Mouse (Mus musculus): Measurements from ENCODE around the gene Tspan9. TPM values are rescaled to one million over a fixed set of nuclear protein-coding genes. Genes with fewer than 3 reads are reported as not detected.

Gene Tspan9
- polyA plus RNA-seq, 1 experiment from 2014 or later: 134 TPM

DNA sequence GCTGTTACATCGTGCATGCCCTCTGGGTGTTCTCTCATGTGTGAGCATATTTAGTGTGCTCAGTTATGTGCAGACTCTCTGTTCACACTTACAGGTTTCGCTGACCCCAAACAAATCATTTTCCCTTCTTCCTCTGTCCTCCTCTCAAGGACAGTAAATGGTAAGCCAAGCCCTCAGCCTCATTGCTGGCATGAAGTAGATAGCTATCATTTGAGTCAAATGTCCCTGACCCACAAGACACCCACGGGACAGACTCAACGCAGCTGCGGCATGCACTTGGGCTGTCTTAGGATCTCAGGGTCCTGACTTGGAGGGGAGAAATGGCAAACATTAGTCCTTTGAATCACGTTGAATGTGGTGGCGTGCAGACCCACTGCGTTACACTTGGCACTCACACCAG, 201.0 kb downstream of the Tspan9 start:
- H3K4me2 ChIP-seq: no peak overlapping the region
- H3K27ac ChIP-seq: no peak overlapping the region
- no peak overlapping the region for H3K4me3 ChIP-seq
- H3K4me1 ChIP-seq (replicated peaks): no peaks in the 10 kb centered on the region
- no peaks in the 10 kb centered on the region for H3K27me3 ChIP-seq
- no peaks in the 10 kb centered on the region for H3K36me3 ChIP-seq
- no peak for ATAC-seq (replicated peaks; ENCODE audit: insufficient number of reproducible peaks, insufficient read depth, low FRiP score, low read depth)
- WGBS: 87% methylated on average over 8 of the region's 8 CpGs
- H3K9me3 ChIP-seq (replicated peaks): no peaks in the 10 kb centered on the region
- H3K9ac ChIP-seq: no peak overlapping the region

DNA sequence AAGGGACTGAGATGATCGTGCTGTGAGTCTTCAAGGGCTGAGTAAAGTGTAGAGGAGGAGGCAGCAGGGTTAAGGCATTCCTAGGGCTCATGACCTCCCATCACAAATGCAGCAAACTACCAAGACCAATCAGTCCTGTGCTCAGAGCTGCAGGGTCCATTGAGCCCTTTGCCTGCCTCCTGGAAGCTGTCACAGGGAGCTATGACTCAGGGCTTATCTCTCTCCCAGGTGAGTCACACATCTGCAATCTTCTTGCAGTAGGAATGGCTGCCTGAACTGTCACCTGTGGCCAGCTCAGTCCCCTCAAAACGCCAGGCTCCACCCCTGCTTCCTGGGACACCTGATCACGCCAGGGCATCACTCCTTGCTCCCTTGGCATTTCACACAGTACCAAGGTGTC, 208.3 kb downstream of the Tspan9 start:
- Histone ChIP-seq H3K27me3 (no peaks in the 10 kb centered on the region), H3K4me1 (replicated peaks) (peaks cover 12% of the 10 kb centered on the region), H3K27ac (no peak overlapping the region), H3K9ac (no peak overlapping the region), H3K36me3 (no peaks in the 10 kb centered on the region), H3K9me3 (replicated peaks) (no peaks in the 10 kb centered on the region), H3K4me3 (no peak overlapping the region), H3K4me2 (no peak overlapping the region)
- WGBS: 73% methylated on average over 3 of the region's 3 CpGs
- ATAC-seq (replicated peaks; ENCODE audit: insufficient number of reproducible peaks, insufficient read depth, low FRiP score, low read depth): no peak

DNA sequence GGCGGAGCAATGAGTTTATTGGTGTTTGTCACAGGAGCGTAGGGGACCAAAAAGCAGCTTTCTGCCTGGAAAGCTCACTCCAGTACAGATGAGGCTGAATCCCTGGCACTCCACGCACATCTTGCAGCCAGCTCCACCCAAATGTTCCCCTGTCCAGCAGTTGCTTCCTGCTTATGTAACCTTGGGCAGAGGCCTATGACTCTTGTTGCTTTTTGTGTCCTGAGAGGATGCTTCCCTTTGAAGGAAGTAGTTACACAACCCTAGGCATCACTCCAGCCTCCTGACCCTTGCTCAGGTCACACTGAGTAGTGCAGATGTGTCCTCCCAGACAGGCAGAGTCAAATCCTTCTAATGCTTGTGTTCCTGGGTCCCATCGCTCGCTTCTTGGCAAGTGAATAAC, 209.6 kb downstream of the Tspan9 start:
- WGBS: 92% methylated on average over 5 of the region's 5 CpGs
- no peak overlapping the region for H3K4me3 ChIP-seq
- peaks cover 19% of the 10 kb centered on the region for H3K4me1 ChIP-seq (replicated peaks)
- H3K36me3 ChIP-seq: no peaks in the 10 kb centered on the region
- H3K27me3 ChIP-seq: no peaks in the 10 kb centered on the region; the same call in 1 of the 2 replicates
- H3K9me3 ChIP-seq (replicated peaks): no peaks in the 10 kb centered on the region
- no peak overlapping the region for H3K4me2 ChIP-seq
- ATAC-seq (replicated peaks; ENCODE audit: insufficient number of reproducible peaks, insufficient read depth, low FRiP score, low read depth): no peak
- H3K27ac ChIP-seq: no peak overlapping the region
- H3K9ac ChIP-seq: no peak overlapping the region

DNA sequence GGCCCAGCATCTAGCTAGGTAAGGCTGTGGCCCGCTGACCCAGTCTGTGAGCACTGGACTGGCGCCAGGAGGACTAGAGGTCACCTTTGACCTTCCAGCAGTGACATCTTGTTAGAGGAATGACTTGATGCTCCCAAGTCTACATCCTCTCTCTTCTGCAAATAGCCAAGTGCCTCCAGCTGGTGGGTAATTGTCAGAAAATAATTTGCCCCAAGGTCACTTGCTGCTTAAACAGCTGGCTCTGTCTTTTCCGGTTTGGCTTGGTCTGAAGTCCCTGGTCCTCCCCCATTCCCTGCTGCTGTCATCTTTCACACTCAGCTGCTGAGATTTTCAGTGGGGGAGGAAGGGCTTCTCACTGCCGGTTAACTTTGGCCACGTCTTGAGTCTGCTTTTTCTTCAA, 210.7 kb downstream of the Tspan9 start:
- no peak for ATAC-seq (replicated peaks; ENCODE audit: insufficient number of reproducible peaks, insufficient read depth, low FRiP score, low read depth)
- no peak overlapping the region for H3K4me3 ChIP-seq
- no peaks in the 10 kb centered on the region; the same call in 1 of the 2 replicates for H3K27me3 ChIP-seq
- H3K9me3 ChIP-seq (replicated peaks): no peaks in the 10 kb centered on the region
- H3K4me2 ChIP-seq: no peak overlapping the region
- H3K4me1 ChIP-seq (replicated peaks): peaks cover 27% of the 10 kb centered on the region
- no peak overlapping the region for H3K9ac ChIP-seq
- H3K27ac ChIP-seq: no peak overlapping the region
- WGBS: 33% methylated on average over 5 of the region's 5 CpGs
- no peaks in the 10 kb centered on the region for H3K36me3 ChIP-seq

DNA sequence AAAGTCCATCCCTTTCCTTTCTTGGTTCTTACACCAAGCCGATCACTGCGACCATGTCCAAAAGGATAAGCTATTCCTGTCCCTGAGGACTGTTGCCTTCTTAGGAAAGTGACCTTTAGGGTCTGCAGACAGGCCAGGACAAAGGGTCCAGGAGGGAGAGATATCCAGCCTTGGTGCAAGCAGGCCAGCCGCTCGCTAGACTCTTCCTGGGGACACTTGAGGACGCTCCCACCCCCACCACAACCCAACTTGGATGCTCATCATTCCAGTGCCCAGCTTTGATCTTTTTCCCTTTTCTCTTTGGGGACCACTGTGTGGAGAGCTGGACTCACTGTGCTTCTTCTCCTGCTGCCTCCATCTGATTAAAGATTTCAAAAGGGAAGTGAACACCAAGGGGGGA, 214.7 kb downstream of the Tspan9 start:
- H3K36me3 ChIP-seq: no peaks in the 10 kb centered on the region
- no peak overlapping the region for H3K4me2 ChIP-seq
- H3K9ac ChIP-seq: no peak overlapping the region
- 46% methylated on average over 5 of the region's 5 CpGs for WGBS
- no peak for ATAC-seq (replicated peaks; ENCODE audit: insufficient number of reproducible peaks, insufficient read depth, low FRiP score, low read depth)
- H3K27ac ChIP-seq: no peak overlapping the region
- H3K9me3 ChIP-seq (replicated peaks): no peaks in the 10 kb centered on the region
- peaks cover 6% of the 10 kb centered on the region; the same call in 1 of the 2 replicates for H3K27me3 ChIP-seq
- no peak overlapping the region for H3K4me3 ChIP-seq
- H3K4me1 ChIP-seq (replicated peaks): peaks cover 36% of the 10 kb centered on the region

DNA sequence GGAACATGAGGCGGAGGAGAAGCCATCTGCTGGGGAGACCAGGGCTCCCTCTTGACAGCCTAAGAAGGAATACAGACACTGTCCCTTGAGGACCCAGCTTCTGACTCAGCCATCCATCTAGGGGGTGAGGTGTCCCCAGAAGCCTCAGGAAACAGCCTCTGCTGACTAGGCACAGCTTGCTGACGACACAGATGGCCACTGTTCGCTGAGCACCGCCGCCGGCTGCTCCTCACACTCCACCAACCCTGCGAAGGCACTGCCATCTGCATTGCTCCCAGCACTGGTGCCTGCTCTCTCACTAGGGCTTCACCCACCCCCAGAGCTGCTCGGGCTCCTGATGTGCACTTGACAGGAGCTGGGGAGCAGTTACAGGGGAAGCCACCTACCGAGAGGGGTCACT, 217.5 kb downstream of the Tspan9 start:
- Histone ChIP-seq H3K9ac (no peak overlapping the region), H3K4me1 (replicated peaks) (peaks cover 24% of the 10 kb centered on the region), H3K4me3 (no peak overlapping the region), H3K36me3 (no peaks in the 10 kb centered on the region), H3K4me2 (no peak overlapping the region), H3K9me3 (replicated peaks) (no peaks in the 10 kb centered on the region), H3K27ac (no peak overlapping the region), H3K27me3 (peaks cover 29% of the 10 kb centered on the region)
- ATAC-seq (replicated peaks; ENCODE audit: insufficient number of reproducible peaks, insufficient read depth, low FRiP score, low read depth): no peak
- 68% methylated on average over 9 of the region's 9 CpGs for WGBS

DNA sequence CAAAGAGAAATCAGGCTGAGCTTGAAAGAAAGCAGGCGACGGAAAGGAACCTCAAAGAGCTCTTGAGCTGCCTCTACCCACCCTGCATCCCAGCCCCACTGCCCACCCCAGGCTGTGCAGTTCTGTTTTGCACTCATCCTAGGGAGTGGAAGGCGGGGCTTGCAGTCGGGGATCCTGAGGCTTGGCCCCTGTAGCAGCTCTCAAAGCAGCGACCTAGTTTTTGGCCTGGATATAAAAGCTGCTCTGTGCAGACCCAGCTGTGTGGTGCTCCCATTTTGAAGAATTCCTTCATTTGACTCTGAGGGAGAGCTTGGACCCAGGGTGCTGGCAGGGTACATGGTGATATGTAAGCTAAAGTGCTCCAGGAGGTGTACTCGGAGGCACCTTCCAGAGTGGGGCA, 218.6 kb downstream of the Tspan9 start:
- no peak overlapping the region for H3K4me2 ChIP-seq
- no peak overlapping the region for H3K27ac ChIP-seq
- peaks cover 29% of the 10 kb centered on the region for H3K27me3 ChIP-seq
- peaks cover 24% of the 10 kb centered on the region for H3K4me1 ChIP-seq (replicated peaks)
- 62% methylated on average over 6 of the region's 6 CpGs for WGBS
- ATAC-seq (replicated peaks; ENCODE audit: insufficient number of reproducible peaks, insufficient read depth, low FRiP score, low read depth): no peak
- H3K9me3 ChIP-seq (replicated peaks): no peaks in the 10 kb centered on the region
- H3K4me3 ChIP-seq: no peak overlapping the region
- H3K36me3 ChIP-seq: no peaks in the 10 kb centered on the region
- H3K9ac ChIP-seq: no peak overlapping the region

DNA sequence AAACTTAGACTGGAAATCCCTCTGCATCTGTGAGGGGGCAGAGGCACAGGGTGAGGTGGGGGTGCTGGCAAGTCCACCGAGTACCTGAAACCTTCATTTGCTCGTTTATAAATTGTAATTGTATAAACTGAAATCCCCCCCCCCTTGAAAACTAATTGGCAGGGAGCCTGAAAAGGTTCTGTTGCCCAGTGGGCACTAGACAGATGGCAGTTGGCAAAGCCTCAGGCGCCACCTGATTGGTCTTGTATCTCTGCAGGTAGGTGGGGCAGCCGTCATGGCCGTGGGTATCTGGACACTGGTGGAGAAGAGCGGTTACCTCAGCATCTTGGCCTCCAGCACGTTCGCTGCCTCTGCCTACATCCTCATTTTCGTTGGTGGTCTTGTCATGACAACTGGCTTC, 220.1 kb downstream of the Tspan9 start:
- H3K36me3 ChIP-seq: no peaks in the 10 kb centered on the region

DNA sequence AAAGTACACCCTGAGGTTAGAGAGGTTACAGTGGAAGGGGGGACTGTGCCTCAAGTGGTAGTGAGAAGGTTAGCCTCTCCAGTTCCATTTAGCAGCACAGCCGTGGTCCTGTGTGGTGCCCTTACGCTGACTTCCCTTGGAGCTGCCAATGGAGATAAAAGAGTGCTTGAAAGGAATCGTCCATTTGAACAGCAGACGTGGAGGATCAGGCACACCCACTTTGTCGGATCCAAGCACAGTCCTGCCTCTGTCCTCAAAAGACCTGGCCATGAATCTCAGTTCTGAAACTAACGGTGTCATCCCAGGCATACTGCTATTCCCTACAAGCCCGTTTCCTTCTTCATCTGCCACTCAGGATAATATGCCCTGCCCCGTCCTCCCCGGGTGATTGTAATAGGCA, 221.4 kb downstream of the Tspan9 start:
- no peak for ATAC-seq (replicated peaks; ENCODE audit: insufficient number of reproducible peaks, insufficient read depth, low FRiP score, low read depth)
- Histone ChIP-seq H3K9ac (no peak overlapping the region), H3K4me1 (replicated peaks) (peaks cover 2% of the 10 kb centered on the region; the same call in 1 of the 2 replicates), H3K27me3 (peaks cover 29% of the 10 kb centered on the region), H3K9me3 (replicated peaks) (no peaks in the 10 kb centered on the region), H3K4me2 (no peak overlapping the region), H3K27ac (no peak overlapping the region), H3K36me3 (no peaks in the 10 kb centered on the region), H3K4me3 (no peak overlapping the region)
- WGBS: 51% methylated on average over 9 of the region's 9 CpGs

More for the DNA sequence above, 220.1 kb downstream of the Tspan9 start:
- no peak for ATAC-seq (replicated peaks; ENCODE audit: insufficient number of reproducible peaks, insufficient read depth, low FRiP score, low read depth)
- peaks cover 14% of the 10 kb centered on the region for H3K4me1 ChIP-seq (replicated peaks)
- H3K4me3 ChIP-seq: no peak overlapping the region
- H3K9ac ChIP-seq: no peak overlapping the region
- H3K27me3 ChIP-seq: peaks cover 29% of the 10 kb centered on the region
- H3K27ac ChIP-seq: no peak overlapping the region
- WGBS: 78% methylated on average over 9 of the region's 9 CpGs
- no peaks in the 10 kb centered on the region for H3K9me3 ChIP-seq (replicated peaks)
- no peak overlapping the region for H3K4me2 ChIP-seq

DNA sequence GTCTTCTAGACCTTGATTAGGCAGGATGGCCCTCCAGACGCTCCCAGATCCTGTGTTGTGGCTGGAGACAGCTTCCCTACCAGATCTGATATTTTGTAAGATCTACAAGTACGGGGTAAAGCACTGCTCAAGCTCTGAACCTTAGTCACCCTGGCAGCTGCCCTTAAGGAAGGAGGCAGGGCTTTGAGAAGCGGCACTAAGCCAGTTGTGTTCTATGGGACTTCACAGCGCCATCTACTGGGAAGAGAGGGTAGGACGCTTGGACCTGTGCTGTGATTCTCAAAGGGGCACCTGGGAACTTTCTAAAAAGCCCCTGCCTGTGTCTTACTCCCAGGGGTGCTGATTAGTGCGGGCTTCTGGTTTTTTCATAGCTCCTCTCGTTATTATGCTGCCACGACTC, 222.7 kb downstream of the Tspan9 start:
- Histone ChIP-seq H3K9ac (no peak overlapping the region), H3K4me1 (replicated peaks) (no peaks in the 10 kb centered on the region), H3K9me3 (replicated peaks) (no peaks in the 10 kb centered on the region), H3K4me3 (no peak overlapping the region), H3K27me3 (peaks cover 24% of the 10 kb centered on the region), H3K36me3 (no peaks in the 10 kb centered on the region), H3K4me2 (no peak overlapping the region), H3K27ac (no peak overlapping the region)
- no peak for ATAC-seq (replicated peaks; ENCODE audit: insufficient number of reproducible peaks, insufficient read depth, low FRiP score, low read depth)
- WGBS: 7% methylated on average over 8 of the region's 8 CpGs

DNA sequence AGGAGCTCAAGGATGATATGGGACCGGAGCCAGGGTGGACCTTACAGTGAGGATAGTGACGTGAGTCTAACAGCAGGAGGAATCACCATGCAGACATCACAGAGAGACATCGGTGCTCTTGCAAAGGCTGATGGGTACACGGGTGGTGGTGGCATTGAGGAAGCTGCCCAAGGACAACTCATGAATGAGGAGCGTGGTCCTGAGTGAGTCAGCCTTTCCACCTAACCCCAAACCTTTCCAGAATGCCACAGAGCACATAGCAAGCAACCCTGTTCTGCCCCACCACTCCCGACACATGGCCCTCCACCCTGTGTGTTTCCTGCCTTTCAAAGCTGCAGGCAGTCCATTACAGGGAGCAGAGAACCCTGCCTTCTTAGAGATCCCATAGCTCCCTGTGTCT, 223.9 kb downstream of the Tspan9 start:
- Histone ChIP-seq H3K9me3 (replicated peaks) (no peaks in the 10 kb centered on the region), H3K27me3 (peaks cover 24% of the 10 kb centered on the region), H3K36me3 (no peaks in the 10 kb centered on the region), H3K27ac (no peak overlapping the region), H3K9ac (no peak overlapping the region), H3K4me2 (no peak overlapping the region), H3K4me3 (no peak overlapping the region), H3K4me1 (replicated peaks) (no peaks in the 10 kb centered on the region)
- WGBS: 77% methylated on average over 6 of the region's 6 CpGs
- ATAC-seq (replicated peaks; ENCODE audit: insufficient number of reproducible peaks, insufficient read depth, low FRiP score, low read depth): no peak

DNA sequence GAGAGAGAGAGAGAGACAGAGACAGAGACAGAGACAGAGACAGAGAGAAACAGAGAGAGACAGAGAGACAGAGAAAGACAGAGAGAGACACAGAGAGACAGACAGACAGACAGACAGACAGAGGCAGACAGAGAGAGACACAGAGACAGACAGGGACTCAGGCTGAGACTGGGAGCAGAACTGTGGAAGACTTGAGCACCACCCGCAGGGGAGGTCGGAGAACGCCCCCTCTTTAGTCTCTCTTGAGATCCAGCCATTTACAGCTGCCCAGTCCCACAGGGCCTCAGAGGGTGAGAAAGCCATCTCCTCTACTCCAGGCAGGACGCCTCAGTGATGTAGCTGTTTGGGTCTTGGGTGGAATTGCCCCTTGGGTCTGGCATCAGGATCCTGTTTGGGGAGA, 225.7 kb downstream of the Tspan9 start:
- Histone ChIP-seq H3K36me3 (no peaks in the 10 kb centered on the region), H3K4me3 (no peak overlapping the region), H3K27me3 (peaks cover 14% of the 10 kb centered on the region), H3K27ac (no peak overlapping the region), H3K4me1 (replicated peaks) (no peaks in the 10 kb centered on the region), H3K9me3 (replicated peaks) (no peaks in the 10 kb centered on the region), H3K9ac (no peak overlapping the region), H3K4me2 (no peak overlapping the region)
- ATAC-seq (replicated peaks; ENCODE audit: insufficient number of reproducible peaks, insufficient read depth, low FRiP score, low read depth): no peak
- WGBS: 67% methylated on average over 4 of the region's 4 CpGs
